Mouse (Mus musculus) embryo, embryonic 10 days (tissue): Measurements from ENCODE around the gene Acer3.

Source experiments
- DNase-seq: peaks from one replicate; pipeline ENCODE4 v3.0.0-alpha.2; 2015; ENCODE audit warnings: low spot score

Gene Acer3

DNA sequence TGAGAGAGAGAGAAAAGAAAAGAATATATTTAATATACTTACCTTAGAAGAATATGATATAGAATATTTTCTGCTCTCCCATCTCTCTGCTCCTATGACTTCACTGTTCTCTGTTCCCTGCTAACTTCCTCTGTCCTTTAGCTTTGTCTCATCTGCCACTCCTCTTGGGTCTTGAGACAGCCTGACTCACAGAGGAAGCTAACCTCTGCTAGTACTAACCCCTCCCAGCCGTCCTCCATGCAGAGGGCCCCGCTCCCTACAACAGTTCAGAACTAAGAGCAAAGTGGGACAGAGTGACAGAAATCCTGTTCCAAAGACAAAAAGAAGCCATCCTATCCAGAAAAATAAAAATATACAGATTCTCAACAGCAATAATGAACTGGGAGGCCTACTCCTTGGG lies at the start of gene Acer3:
TSS of gene Acer3 (minus strand) at position 126 of the 400 bp plus-strand sequence.
- no peak for DNase-seq

DNA sequence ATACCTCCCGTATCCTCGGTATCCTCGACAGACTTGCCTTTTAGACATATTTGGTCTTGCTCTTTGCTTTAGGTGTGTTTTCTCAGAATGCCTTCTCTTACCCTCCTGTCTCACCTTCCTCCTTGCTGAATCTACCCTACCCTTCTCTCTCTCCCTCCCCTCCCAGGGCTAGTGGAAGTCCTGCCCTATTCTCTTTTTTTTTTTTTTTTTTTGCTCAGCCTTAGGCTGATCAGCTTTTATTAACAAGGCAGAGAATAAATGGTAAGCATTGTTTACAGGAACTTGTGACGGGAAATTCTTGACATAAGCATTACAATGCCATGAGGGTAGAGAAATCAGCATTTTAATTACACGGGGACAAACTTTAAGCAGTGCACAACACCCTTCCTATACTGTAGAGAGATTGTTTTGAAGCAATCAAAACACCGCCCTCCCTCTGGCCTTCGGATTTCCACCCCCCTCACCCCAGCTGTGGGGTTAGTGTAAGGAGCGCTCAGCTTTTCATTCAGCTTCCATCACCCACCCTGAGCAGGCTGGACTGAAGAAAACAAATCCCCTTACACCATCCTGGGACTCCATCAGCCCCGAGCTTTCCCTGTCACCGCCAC lies 48.9 kb upstream of the Acer3 start:
- no peak for DNase-seq

DNA sequence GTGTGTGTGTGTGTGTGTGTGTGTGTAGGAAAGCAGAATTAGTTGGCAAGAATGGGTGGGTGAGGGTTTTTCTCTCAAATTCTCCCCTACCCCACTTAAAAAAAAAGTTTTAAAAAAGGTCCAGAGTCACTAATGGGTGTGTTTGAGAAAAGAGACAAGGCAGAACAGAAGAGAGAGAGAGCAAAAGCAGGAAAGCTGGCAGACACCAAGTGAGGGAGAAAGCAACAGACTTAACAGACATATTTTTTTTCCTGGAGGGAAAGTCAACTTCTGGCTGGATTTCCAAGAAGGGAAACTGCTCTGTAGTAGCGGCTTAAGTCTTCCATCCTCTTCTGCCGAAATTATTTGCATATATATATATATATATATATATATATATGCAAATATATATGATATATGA lies 40.7 kb upstream of the Acer3 start:
- DNase-seq = no peak

DNA sequence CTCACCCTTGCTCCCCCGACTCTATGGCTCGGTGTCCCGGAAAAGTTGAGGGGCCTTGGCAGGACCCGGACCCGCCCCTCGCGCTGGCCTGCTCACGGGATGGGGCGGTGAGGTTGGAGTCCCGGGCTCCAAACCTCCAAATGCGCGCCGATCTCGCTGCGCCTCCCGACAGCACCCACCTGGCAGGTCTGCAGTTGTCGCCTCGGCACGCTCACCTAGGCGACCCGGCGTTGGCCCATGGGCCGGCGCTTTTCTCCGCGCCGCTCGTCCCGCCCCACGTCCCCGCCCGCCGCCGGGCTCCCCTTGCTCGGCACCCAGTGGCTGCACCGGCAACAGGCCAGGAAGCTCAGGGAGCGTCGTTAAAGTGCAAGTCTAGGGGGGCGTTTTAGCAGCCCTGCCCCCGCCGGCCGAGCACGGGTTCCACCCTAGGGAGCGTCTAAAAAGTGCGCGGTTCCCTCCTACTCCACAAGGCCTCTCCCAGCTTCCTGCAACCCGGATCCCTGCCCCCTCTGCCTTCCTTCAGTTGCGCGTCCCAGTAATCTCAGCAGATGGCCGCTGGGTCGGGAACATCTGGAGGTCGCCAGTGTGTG lies 40.1 kb upstream of the Acer3 start, which contains the start of gene Tsku:
TSS of gene Tsku (minus strand) at position 266 of the 590 bp plus-strand sequence.
- peak; percentile 98 for DNase-seq

DNA sequence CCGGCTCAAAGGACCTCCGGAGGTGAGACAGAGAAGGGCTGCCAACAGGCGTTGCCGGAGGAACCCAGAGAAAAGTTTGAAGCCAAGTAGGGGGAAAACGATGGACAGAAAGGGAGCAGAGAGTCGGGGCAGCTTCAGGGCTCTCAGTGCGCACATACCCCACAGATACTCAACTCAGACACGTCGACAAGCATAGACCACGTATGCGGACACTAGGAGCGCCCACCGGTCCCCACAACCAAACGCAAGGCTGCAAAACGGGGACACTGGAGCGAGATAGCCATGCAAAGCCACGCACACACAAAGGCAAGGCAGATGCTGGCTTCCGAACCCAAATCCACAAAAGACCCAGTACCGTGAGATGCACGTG lies 39.6 kb upstream of the Acer3 start:
- DNase-seq = no peak

DNA sequence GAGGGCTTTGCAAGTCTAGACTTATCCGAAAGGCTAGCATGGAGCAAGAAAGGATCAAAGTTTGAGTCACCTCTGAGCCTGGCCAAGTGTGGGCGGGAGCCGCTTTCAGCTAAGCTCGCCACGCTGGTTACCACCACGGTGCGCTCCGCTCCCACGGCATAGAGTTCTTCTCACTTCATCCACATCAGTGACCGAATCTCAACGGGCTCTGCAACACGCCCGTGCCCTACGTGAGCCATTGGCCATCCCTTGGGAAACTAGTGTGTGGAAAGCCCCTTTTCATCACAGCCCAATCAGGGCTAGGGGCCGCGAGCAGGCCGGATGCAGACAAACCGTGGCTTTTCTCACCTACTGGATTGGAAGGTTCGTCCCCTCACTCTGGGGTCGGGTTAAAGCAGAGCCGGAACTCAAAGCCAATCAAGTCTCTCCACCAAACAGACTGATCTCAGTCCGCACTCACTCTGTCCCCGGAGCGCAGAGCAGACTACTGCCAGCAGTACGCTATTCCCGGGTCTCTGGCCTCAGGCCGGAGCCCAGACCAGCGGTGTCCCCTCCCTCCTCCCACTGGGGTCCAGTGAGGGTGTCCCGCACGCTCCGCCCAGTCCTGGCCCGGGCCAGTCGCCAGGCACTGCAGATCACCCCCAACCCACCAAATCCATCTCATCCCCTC lies 39.1 kb upstream of the Acer3 start:
- peak; percentile 87 for DNase-seq

DNA sequence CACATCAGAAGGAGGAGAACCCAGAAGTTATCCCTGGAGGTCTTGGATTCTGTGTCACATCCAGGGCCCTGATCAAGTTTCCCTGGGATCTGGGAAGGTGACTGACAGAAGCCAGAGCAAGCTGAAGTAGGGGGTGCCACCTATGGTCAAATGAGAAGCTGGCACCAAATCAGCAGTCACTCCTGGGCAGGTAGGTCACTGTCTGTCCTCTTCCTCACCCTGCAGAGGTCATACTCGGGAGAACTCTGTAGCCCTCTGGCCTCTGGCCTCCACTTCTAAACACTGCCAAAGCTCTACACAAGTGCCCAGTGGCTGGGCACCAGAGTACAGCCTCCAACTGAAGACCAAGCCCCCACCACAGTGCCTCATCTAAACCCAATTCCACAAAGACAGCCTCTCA lies 37.0 kb upstream of the Acer3 start:
- DNase-seq = no peak

DNA sequence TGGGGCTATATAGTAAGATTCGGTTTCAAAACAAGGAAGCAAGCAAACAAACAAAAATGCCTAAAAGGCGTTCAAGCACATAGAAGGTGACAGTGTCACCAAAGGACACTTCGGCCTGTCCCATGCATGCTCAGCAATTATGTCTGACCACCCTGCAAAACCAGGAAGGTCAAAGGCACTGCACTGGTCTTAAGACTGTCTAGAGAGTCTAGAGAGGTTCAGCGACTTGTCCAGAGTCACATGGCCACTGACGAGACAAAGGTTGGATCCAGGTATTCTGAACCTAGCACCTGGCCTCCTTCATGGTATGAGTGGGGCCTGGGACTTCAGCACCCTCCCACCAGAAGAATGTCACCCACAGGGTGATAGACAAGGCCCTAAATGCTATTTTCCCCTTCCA lies 36.3 kb upstream of the Acer3 start:
- DNase-seq = no peak

DNA sequence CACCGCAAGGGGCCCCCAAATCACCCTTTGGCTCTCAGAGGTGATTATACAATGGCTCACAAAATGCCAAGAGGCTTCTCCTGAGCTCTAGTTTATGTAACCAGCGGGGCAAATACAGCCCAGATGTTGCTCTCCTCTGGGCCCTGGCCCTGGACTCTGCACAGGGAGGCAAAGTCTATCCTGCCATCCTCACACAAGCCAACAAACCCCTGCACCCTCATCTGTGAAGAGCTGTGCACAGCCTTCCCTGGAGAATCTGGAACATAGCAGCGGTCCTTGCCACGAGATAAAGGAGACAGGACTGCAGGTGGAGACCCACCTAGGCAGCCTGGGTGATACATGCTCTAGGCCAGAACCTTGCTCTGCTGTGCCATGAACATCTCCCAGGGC lies 33.9 kb upstream of the Acer3 start:
- no peak for DNase-seq

DNA sequence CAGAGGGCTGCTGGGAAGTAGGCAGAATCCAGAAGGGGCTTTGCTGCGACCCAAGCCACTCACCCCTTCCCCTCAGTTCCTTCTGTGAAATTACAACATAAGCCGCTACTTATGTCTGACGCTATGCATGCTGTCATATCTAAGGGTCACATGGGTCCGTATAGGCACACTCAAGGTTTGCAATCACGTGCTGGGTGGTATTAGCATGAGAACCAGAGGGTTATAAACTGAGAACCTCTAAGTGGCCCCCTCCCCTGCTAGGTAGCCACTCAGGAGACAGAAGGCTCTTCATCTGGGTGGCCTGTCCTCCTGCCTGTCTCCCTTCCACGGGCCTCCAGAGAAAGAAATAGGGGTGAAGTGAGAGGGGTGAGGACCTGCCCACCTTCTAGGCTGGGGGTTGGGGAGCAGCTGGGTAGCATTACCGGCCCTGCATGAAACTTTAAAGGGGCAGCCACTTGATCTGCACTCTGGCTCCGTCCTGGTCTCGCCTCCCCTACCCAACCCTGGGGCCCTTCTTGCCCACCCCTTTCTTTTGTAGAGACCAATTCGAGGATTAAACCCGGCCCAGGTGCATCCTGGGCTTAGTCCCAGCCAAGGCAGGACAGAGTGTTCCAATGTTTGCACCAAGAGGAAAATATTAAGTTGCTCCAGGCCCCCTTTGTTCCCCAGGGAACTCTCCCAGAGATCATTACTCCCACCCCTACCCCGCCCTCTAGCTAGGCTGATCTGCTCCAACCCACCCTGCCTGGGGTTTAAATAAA lies 33.3 kb upstream of the Acer3 start:
- no peak for DNase-seq

DNA sequence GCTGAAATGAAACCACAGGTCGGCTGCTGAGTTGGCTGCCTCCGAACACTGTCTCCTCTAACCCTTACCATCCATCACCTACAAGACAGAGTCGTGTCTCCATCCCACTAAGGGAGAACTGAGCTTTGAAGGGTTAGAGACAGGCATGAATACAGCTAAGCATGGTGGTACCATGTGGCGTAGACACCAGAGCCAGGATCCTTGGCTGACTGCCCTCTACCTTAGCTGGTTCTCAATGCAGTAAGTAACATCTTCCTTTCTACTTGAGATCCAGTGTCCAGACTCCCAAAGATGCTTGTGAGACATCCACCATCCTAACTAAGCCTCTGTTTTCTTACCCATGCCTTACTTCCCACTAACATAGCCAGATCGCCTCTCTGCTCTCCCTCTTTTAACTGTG lies 32.6 kb upstream of the Acer3 start:
- DNase-seq = no peak

DNA sequence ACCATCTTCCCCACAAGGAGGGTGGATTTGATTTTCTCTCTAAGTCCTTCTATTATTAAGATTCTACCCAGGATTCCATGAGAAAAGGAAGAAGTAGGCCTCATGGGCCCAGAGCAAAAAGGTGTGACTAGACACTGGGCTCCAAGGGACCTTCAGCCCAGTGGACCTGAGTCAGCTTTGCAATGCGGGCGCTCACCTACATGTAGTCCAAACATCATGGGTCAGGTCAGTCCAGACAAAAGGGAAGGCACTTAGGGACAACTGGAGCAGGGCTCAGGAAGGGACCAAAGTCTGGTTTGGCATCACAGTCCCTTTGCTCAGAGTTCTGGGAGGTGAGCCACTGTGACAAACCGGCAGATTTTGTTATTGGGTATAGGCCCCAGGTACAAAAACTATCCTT lies 30.5 kb upstream of the Acer3 start:
- DNase-seq = no peak

DNA sequence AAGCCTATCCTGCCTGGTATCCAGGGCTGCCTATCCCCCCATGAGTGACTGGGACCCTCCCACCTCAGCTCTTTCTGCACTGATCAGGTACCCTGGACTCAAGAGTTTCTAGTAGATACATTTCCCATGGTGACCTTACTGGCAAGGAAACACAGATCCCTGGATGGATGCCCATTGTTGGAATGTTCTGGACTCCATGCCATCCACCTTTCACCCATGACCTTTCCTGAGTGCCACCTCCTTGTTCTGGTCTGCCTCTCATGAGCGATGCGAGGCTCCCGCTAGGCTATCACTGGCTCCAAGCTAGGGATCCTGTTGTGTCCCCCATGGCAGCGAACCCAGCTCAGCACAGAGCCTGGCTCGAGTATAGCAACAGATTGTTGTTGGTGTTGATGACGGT lies 28.8 kb upstream of the Acer3 start:
- no peak for DNase-seq

DNA sequence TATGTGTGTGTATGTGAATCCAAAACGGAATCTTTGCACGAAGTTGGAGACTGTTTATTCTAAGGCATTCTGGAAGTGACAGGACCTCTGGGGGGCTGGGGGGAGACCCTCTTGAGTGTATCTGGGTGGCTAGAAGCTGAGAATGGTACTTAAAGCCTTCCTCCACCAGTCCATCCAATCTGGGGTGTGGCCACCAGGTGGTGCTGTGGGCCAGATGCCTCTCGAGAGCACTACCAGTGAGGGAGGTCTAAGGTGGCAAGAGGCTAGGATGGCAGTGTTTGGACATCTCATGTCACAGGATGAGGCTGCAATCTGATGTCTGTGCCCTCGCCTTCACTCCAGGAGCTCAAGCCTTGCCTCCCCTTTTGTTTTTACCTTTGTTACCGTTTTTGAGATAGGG lies 28.1 kb upstream of the Acer3 start:
- peak; percentile 91 for DNase-seq

DNA sequence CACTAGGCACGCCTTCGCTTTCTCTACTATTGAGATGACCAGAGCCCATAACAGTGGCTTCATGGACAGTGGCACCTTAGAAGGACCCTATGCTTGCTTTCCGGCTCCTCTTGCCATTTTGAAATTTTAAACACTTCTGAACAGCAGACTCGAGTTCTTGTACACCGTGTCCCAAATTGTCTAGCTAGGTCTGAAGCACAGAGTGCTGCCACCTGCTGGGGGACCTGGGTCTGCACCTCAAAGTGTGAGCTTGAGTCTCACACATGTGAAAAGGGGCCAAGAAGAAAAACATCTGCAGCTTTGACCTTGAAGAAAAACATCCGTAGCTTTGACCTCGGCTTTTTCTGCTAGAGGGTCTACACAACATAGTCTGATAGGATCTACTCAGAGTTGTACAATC lies 27.0 kb upstream of the Acer3 start:
- DNase-seq = peak; percentile 78

DNA sequence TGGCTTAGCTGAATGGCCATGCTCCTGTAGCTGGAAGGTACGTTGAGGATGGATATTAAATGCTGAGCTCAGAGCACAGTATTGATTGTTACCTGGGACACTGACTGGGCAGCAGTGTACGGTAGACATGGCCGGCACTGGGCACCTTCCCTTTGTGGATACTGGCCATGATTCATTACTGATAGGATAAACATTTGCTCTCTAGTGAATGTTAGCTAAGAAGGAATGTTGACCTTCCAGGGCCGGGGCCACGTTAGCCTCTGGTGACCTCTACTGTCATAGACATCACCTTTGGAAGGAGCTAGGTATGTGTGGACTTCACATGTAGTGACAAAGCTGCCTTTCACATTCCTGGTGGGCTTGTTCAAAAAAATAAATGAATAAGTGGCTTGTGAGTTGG lies 26.5 kb upstream of the Acer3 start:
- DNase-seq = no peak

DNA sequence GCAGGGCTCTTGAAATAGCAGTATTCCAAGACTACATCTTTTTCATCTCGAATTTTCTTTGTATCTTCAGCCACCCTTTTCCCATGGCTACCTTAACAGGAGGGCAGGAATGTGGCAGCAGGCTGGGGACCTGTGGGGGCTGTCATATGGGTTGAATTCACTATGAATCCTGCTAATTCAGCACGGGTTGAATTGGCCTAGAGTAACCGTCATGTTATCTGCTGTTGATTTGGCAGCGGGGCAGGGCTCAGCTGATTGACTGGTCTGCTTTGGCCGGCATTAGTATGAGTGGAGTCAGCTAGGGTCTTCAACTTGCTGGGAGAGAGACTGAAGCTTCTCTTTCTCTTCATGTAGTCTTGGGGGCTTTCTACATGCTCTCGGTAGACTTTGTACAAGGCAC lies 24.0 kb upstream of the Acer3 start:
- DNase-seq = no peak

DNA sequence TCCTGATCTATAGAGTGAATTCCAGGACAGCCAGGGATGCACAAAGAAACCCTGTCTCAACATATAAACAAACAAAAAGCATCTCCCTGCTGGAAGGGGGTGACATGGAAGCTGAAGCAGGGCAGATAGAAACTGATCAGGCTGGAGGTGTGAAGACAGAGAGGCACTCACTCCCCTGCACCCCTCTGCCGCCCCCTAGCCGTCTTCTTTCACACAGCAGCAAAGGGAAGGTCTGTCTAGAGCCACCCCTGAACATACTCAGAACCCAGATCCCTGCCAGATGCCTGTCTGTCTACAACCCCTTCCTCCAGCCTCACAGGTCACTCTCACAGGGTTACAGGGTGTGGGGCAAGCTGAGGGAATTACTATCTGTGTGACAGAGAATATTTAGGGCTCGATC lies 23.4 kb upstream of the Acer3 start:
- peak; percentile 56 for DNase-seq

DNA sequence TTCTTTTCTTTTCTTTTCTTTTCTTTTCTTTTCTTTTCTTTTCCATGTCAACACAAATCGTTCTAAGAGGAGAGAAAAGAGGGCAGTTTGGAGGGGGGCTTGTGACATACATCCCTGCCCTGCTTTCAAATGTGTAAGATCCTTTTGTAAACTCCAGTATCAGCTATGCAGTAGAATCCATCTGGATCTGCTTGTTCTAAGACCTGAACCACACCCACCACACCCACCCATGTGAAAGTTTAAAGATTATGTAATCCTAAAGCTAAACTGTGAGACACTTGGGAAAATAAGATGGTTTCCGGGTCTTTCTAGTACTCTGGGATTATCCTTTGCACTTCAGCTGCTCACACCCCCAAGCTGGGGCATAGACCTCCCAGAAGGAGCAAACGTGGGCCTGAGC lies 21.2 kb upstream of the Acer3 start:
- DNase-seq = no peak

DNA sequence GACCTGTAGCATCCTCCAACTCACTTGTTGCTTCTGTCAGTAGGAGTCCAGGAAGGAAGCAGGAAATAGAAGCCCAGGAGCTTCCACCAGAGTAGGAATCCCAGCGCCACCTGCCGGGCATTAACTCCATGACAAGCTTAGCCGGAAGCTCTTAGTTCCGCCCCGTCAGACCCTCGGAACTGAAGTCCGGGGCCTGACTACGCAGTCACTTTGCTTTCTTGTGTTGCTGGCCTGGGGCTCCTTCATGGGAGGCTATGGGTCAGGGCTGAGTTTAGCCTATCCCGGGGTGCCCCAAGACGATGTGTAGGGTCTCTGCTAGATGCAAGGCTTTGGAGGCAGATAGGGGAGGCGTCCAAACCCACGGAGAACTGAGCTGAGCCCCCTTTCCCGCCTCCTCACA lies 20.5 kb upstream of the Acer3 start:
- DNase-seq = peak; percentile 92

DNA sequence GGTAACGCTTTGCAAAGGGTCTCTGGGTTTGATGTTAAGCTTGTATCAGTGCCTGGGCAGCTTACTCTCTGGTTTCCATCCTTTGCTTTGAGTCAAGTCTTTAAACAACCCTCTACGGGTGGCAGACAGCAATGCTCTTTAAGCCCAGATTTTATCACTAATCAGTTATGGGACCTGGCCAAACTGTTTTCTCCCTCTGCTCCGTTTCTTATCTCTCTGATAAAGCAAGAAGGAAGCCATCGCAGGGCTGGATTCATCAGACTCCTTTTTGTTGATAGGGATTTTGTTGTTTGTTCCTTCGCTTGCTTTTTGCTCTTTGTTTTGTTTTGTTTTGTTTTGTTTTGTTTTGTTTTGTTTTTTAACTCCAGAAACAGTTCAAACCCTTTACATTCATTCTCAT lies 19.3 kb upstream of the Acer3 start:
- no peak for DNase-seq

DNA sequence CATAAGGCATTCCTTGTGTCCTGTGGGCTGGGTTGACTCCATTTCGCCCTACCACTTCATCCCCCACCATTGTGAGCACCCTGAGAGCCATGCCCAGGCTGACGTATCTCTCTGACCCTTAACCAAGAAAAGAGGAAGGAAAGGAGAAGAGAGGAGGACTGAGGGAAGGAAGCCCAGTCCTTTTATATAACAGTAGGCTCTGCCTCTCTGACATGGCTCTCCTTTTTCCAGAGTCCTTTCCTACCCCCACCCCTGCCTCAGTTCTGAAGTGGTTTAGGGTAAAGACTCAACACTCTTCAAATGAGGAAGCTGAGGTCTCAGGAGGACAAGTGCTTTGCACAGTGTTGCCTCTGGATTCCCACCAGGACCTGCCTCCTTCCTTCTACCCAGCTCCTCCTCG lies 13.0 kb upstream of the Acer3 start:
- DNase-seq = no peak

DNA sequence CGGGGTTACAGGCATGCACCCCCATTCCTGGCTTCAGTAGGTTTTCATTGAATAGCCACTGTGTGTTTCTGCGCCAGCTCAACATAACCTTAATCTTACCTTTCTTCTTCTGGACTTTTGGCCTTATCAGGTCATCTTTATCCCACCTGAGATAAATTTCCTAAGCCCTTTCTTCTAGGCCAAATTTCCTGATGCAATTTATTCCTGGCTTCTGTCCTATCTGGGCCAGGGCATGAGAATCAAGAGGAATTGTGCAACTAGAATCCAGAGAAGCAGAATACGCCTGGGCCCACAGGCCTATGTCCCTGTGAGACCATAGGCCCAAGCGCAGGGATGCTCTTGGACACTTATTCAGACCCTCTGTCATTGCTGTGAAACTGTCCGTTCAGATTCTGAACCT lies 12.5 kb upstream of the Acer3 start:
- DNase-seq = no peak
